Mouse (Mus musculus): Measurements from ENCODE around the gene Ncln.

The Ncln gene

GRCm38 (mm10) chr10:81491018-81491417 lies 5.2 kb downstream of the Ncln start:
- in situ Hi-C loops (cut with MboI), result no loop called here

GRCm38 (mm10) chr10:81489941-81490340 lies 6.3 kb downstream of the Ncln start:
- in situ Hi-C loops (cut with MboI), result no loop called here

GRCm38 (mm10) chr10:81488081-81488480 lies 8.1 kb downstream of the Ncln start:
- in situ Hi-C loops (cut with MboI), result no loop called here

GRCm38 (mm10) chr10:81486496-81486895 lies 9.7 kb downstream of the Ncln start:
- in situ Hi-C loops (cut with MboI), result no loop called here

- in situ Hi-C loops (cut with MboI), result no loop called here
These were observed 10.6 kb downstream of the Ncln start for GRCm38 (mm10) chr10:81485479-81486018.

- in situ Hi-C loops (cut with MboI), result no loop called here
These were observed 11.1 kb downstream of the Ncln start for GRCm38 (mm10) chr10:81485060-81485449.

GRCm38 (mm10) chr10:81484441-81485059 lies 11.6 kb downstream of the Ncln start:
- in situ Hi-C loops (cut with MboI), result no loop called here

- in situ Hi-C loops (cut with MboI), result no loop called here
These were observed 12.2 kb downstream of the Ncln start for GRCm38 (mm10) chr10:81483983-81484382.

GRCm38 (mm10) chr10:81482533-81482889 lies 13.7 kb downstream of the Ncln start, which contains the start of gene Celf5:
Gene Celf5 (minus strand): TSS chr10:81482709.
- in situ Hi-C loops (cut with MboI), result no loop called here

- in situ Hi-C loops (cut with MboI), result no loop called here
These were observed 14.3 kb downstream of the Ncln start for GRCm38 (mm10) chr10:81481605-81482532.

- in situ Hi-C loops (cut with MboI), result no loop called here
These were observed 21.7 kb downstream of the Ncln start for GRCm38 (mm10) chr10:81474461-81474860.

GRCm38 (mm10) chr10:81473003-81473451 lies 23.2 kb downstream of the Ncln start:
- in situ Hi-C loops (cut with MboI), result no loop called here

- in situ Hi-C loops (cut with MboI), result no loop called here
These were observed 23.7 kb downstream of the Ncln start for GRCm38 (mm10) chr10:81472403-81473002.

GRCm38 (mm10) chr10:81470454-81470853 lies 25.7 kb downstream of the Ncln start:
- in situ Hi-C loops (cut with MboI), result no loop called here

GRCm38 (mm10) chr10:81469253-81469652 lies 26.9 kb downstream of the Ncln start:
- in situ Hi-C loops (cut with MboI), result no loop called here

- in situ Hi-C loops (cut with MboI), result no loop called here
These were observed 28.4 kb downstream of the Ncln start for GRCm38 (mm10) chr10:81467670-81468235.

GRCm38 (mm10) chr10:81466881-81467280 lies 29.3 kb downstream of the Ncln start:
- in situ Hi-C loops (cut with MboI), result no loop called here

- in situ Hi-C loops (cut with MboI), result no loop called here
These were observed 30.1 kb downstream of the Ncln start for GRCm38 (mm10) chr10:81466066-81466465.

- in situ Hi-C loops (cut with MboI), result no loop called here
These were observed 30.9 kb downstream of the Ncln start for GRCm38 (mm10) chr10:81465265-81465645.

- in situ Hi-C loops (cut with MboI), result no loop called here
These were observed 31.6 kb downstream of the Ncln start for GRCm38 (mm10) chr10:81464405-81465264.

- in situ Hi-C loops (cut with MboI), result no loop called here
These were observed 32.7 kb downstream of the Ncln start for GRCm38 (mm10) chr10:81463531-81463930.
